Comparison of ENCODE assay signal across 16 mouse cellular contexts in the genomic region with DNA sequence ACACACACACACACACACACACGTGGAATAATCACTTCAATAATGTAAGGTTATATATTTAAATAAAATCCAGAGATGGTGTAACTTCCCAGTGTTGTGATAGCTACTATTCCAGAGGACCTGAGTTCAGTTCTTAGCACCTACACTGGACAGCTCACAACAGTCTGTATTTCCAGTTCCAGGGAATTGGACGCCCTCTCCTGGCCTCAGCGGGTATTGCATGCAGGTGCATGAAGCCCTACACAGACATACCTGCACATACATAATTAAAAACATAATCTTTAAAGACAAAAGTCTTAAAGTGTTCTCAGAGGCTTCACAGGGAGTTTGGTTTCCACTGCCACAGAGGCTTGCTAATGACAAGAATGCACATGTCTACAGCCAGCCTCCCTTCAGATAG. TPM values are rescaled to one million over a fixed set of nuclear protein-coding genes. Genes with fewer than 3 reads are reported as not detected.
A peak's percentile ranks its signal among the peaks of the same experiment; 100 is the strongest.
DNase-seq lines count a peak whose midpoint lies in the region; ATAC-seq and TF ChIP-seq lines count a peak whose summit lies in the region.
"Had no signal": no experiment of that assay in that cellular context is flagged by ENCODE, and none has a peak within 500 bp of the region (broad histone marks: within the 10 kb centered on the region; RNA-seq: fewer than 3 reads in every experiment).

No protein-coding gene starts in this region.

- intact Hi-C loops in heart, adult 2 months (cut with DNase I): no loop called here
- intact Hi-C loops in heart, postnatal 14 days (cut with DNase I): no loop called here

- TF ChIP-seq EP300 in heart, adult 2 months (IDR thresholded peaks at IDR 0.05; ENCODE audit: insufficient read depth, low read depth, low read length): no peak

- peaks cover 14% of the 10 kb centered on the region for H3K4me1 ChIP-seq in heart, adult 2 months (ENCODE audit: control insufficient read depth, insufficient read depth, low read length)
- no peaks in the 10 kb centered on the region for H3K4me1 ChIP-seq in lung, embryonic 14.5 days (ENCODE audit: insufficient read depth)
- peaks cover 11% of the 10 kb centered on the region for H3K4me1 ChIP-seq in G1E (ENCODE audit: insufficient read depth, low read depth, low read length)

- H3K9ac ChIP-seq in heart, adult 2 months (ENCODE audit: low read depth, low read length): no peak overlapping the region
- no peak overlapping the region for H3K9ac ChIP-seq in lung, embryonic 14.5 days
- H3K9ac ChIP-seq: embryonic facial prominence, embryonic 13.5 days had no signal

- H3K4me3 ChIP-seq in heart, adult 2 months: no peak overlapping the region
- H3K4me3 ChIP-seq in lung, embryonic 14.5 days (ENCODE audit: low read depth, low read length): no peak overlapping the region
- no peak overlapping the region for H3K4me3 ChIP-seq in G1E (ENCODE audit: low read depth, low read length)
- H3K4me3 ChIP-seq: embryonic facial prominence, embryonic 13.5 days had no signal

- ATAC-seq in lung, embryonic 14.5 days (ENCODE audit: insufficient read depth): no peak
- ATAC-seq in G1E (ENCODE audit: extremely low read depth, insufficient number of reproducible peaks, low FRiP score, poor library complexity, severe bottlenecking): no peak
- ATAC-seq: activated CD4-positive, CD25-positive, alpha-beta regulatory T cell, adult 4 months; hindbrain, embryonic 16.5 days; midbrain, embryonic 16.5 days had no signal

- no peak for DNase-seq in heart, adult 2 months
- DNase-seq in heart, adult 18-20 months: no peak
- DNase-seq in lung, embryonic 14.5 days: no peak
- DNase-seq in lung, postnatal 36 days: no peak
- no peak for DNase-seq in G1E (ENCODE audit: low spot score)
- DNase-seq in naive thymus-derived CD4-positive, alpha-beta T cell, adult 2 months (ENCODE audit: low read depth): peak; percentile 48
- no peak for DNase-seq in heart, postnatal 14 days
- no peak for DNase-seq in cerebellum, adult 9-11 months
- DNase-seq: cerebellum, postnatal 36 days; gastrocnemius, postnatal 36 days; kidney, postnatal 36 days; thymus, postnatal 25 days had no signal

- no peak overlapping the region for H3K27ac ChIP-seq in heart, adult 2 months
- no peak overlapping the region for H3K27ac ChIP-seq in lung, embryonic 14.5 days (ENCODE audit: low read depth)
- H3K27ac ChIP-seq: embryonic facial prominence, embryonic 13.5 days had no signal

- no peaks in the 10 kb centered on the region for H3K9me3 ChIP-seq in lung, embryonic 14.5 days (ENCODE audit: low read depth, low read length)
- no peaks in the 10 kb centered on the region; the same call in 1 of the 2 replicates for H3K9me3 ChIP-seq in G1E (replicated peaks)
- H3K9me3 ChIP-seq: embryonic facial prominence, embryonic 13.5 days had no signal

- TF ChIP-seq POLR2A in heart, adult 2 months (IDR thresholded peaks at IDR 0.05; ENCODE audit: insufficient read depth, low read depth, low read length): no peak

- peak; percentile 61 for TF ChIP-seq CTCF in heart, adult 2 months (IDR thresholded peaks at IDR 0.05)
- peak; percentile 59 for TF ChIP-seq CTCF in lung, embryonic 14.5 days (IDR thresholded peaks at IDR 0.05; ENCODE audit: low read depth)
- TF ChIP-seq CTCF in G1E (IDR thresholded peaks at IDR 0.05; ENCODE audit: low read depth, low read length): peak; percentile 30; the same call in 1 of the 2 replicates

- WGBS in heart, adult 2 months: 61% methylated on average over 3 of the region's 3 CpGs
- 61% methylated on average over 3 of the region's 3 CpGs for WGBS in lung, embryonic 14.5 days

- no peak overlapping the region for H3K4me2 ChIP-seq in lung, embryonic 14.5 days
- H3K4me2 ChIP-seq: embryonic facial prominence, embryonic 13.5 days had no signal

- H3K36me3 ChIP-seq in heart, adult 2 months (ENCODE audit: control insufficient read depth, insufficient read depth, low read length): no peaks in the 10 kb centered on the region
- H3K36me3 ChIP-seq in lung, embryonic 14.5 days (ENCODE audit: insufficient read depth): 0 out of 2 replicates have a peak, but pooled peaks cover 4% of the 10 kb centered on the region
- peaks cover 46% of the 10 kb centered on the region for H3K36me3 ChIP-seq in G1E (replicated peaks)

- H3K79me2 ChIP-seq in heart, adult 2 months (replicated peaks; ENCODE audit: control insufficient read depth, insufficient read depth, low read length): no peaks in the 10 kb centered on the region

- no peaks in the 10 kb centered on the region for H3K27me3 ChIP-seq in heart, adult 2 months (ENCODE audit: control insufficient read depth, insufficient read depth, low read length)
- no peaks in the 10 kb centered on the region for H3K27me3 ChIP-seq in lung, embryonic 14.5 days (ENCODE audit: insufficient read depth, low read length)
- peaks cover 4% of the 10 kb centered on the region for H3K27me3 ChIP-seq in G1E (ENCODE audit: insufficient read depth, low read length)
- H3K27me3 ChIP-seq: embryonic facial prominence, embryonic 13.5 days had no signal

RNA-seq across cellular contexts. Expression of gene Dguok, which starts 6.3 kb away (rescaled TPM):
- 10 to 100 TPM; 32.4 to 33.7 TPM for total RNA-seq in heart, adult 2 months (2021)
- polyA plus RNA-seq in heart, adult 2 months (2012; rRNA removed): 48.1 and 67.3 TPM in 2 replicates
- total RNA-seq in heart, adult 18-20 months (2021): 10 to 100 TPM; 34.7 to 35.0 TPM
- 69.7 and 71.1 TPM in 2 replicates for polyA plus RNA-seq in lung, embryonic 14.5 days (2014; fragmentation: Nextera tagmentation; extraction: Ambion mirVana)
- total RNA-seq in G1E (2014; fragmentation: Nextera tagmentation) (25.1 and 29.0 TPM in 2 replicates), G1E (2017) (25.6 and 26.0 TPM in 2 replicates)
- polyA plus RNA-seq in G1E (2012): 6.7 and 9.4 TPM in 2 replicates
- 10 to 100 TPM; 28.3 to 31.8 TPM for total RNA-seq in heart, postnatal 14 days (2021)

RNA-seq across cellular contexts. Expression of gene Actg2, which starts 35.6 kb away (rescaled TPM):
- total RNA-seq in heart, adult 2 months (2021): 1 to 10 TPM in 1 of 2 experiments, under 1 TPM in 1; 0.93 to 2.3 TPM
- 13.3 and 23.8 TPM in 2 replicates for polyA plus RNA-seq in heart, adult 2 months (2012; rRNA removed)
- total RNA-seq in heart, adult 18-20 months (2021): 1 to 10 TPM in 1 of 2 experiments, under 1 TPM in 1; 0.84 to 1.9 TPM
- 204 and 205 TPM in 2 replicates for polyA plus RNA-seq in lung, embryonic 14.5 days (2014; fragmentation: Nextera tagmentation; extraction: Ambion mirVana)
- total RNA-seq in G1E (2014; fragmentation: Nextera tagmentation) (not detected in 2 replicates), G1E (2017) (0.11 and 0.17 TPM in 2 replicates)
- polyA plus RNA-seq in G1E (2012): not detected in 2 replicates
- total RNA-seq in heart, postnatal 14 days (2021): 1 to 10 TPM; 3.2 to 5.1 TPM

RNA-seq across cellular contexts. Expression of gene Tet3, which starts 41.6 kb away (rescaled TPM):
- 10 to 100 TPM; 13.7 to 23.6 TPM for total RNA-seq in heart, adult 2 months (2021)
- 6.2 and 7.6 TPM in 2 replicates for polyA plus RNA-seq in heart, adult 2 months (2012; rRNA removed)
- 10 to 100 TPM; 11.5 to 12.7 TPM for total RNA-seq in heart, adult 18-20 months (2021)
- polyA plus RNA-seq in lung, embryonic 14.5 days (2014; fragmentation: Nextera tagmentation; extraction: Ambion mirVana): 34.4 and 36.9 TPM in 2 replicates
- total RNA-seq in G1E (2014; fragmentation: Nextera tagmentation): 94.9 and 95.4 TPM in 2 replicates
- total RNA-seq in G1E (2017): 14.9 and 17.6 TPM in 2 replicates
- 40.0 and 71.1 TPM in 2 replicates for polyA plus RNA-seq in G1E (2012)
- 10 to 100 TPM; 46.2 to 49.0 TPM for total RNA-seq in heart, postnatal 14 days (2021)
